Mouse (Mus musculus) cerebellum, postnatal 10 days (tissue): ENCODE data around the gene Retreg3.

Source experiments
- DNase-seq, 2 experiments: peaks; one replicate each; pipeline ENCODE4 v3.0.0; 2021; ENCODE audit warnings: mixed read lengths in 2 of 2

Retreg3 gene

GRCm38 (mm10) chr11:101115564-101115963 is 4.1 kb downstream of the Retreg3 start:
- DNase-seq = no peak

- no peak for DNase-seq
Measured at GRCm38 (mm10) chr11:101112186-101112585, 7.5 kb downstream of the Retreg3 start.

GRCm38 (mm10) chr11:101111178-101111577 is 8.5 kb downstream of the Retreg3 start:
- no peak for DNase-seq

GRCm38 (mm10) chr11:101110708-101111107 is 9.0 kb downstream of the Retreg3 start:
- DNase-seq = no peak

- DNase-seq = no peak
Measured at GRCm38 (mm10) chr11:101109351-101109750, 10.3 kb downstream of the Retreg3 start.

GRCm38 (mm10) chr11:101103011-101103410 is 16.7 kb downstream of the Retreg3 start:
- no peak for DNase-seq

GRCm38 (mm10) chr11:101098231-101098630 is 21.5 kb downstream of the Retreg3 start:
- DNase-seq = no peak

- peak; percentile 96 to 97 for DNase-seq
Measured at GRCm38 (mm10) chr11:101095314-101096024, 24.2 kb downstream of the Retreg3 start, which contains the start of gene Psmc3ip. TSS of gene Psmc3ip (minus strand) at chr11:101095436.

- DNase-seq = no peak
Measured at GRCm38 (mm10) chr11:101094930-101095313, 24.8 kb downstream of the Retreg3 start.

- DNase-seq = no peak
Measured at GRCm38 (mm10) chr11:101089931-101090330, 29.8 kb downstream of the Retreg3 start.

GRCm38 (mm10) chr11:101087682-101088055 is 32.0 kb downstream of the Retreg3 start:
- peak; percentile 54 to 66 for DNase-seq

GRCm38 (mm10) chr11:101086756-101087681 is 32.7 kb downstream of the Retreg3 start, which contains the start of gene Mlx:
TSS of gene Mlx (plus strand) at chr11:101087277.
- DNase-seq = peak; percentile 96 to 97

GRCm38 (mm10) chr11:101086323-101086674 is 33.4 kb downstream of the Retreg3 start:
- peak; percentile 75 to 77 for DNase-seq

GRCm38 (mm10) chr11:101085617-101086322 is 33.9 kb downstream of the Retreg3 start:
- DNase-seq = no peak

GRCm38 (mm10) chr11:101084811-101085210 is 34.9 kb downstream of the Retreg3 start:
- DNase-seq = no peak

GRCm38 (mm10) chr11:101084246-101084645 is 35.4 kb downstream of the Retreg3 start:
- DNase-seq = peak in 1 of 2 experiments; percentile 9

- DNase-seq = peak in 1 of 2 experiments; percentile 58
Measured at GRCm38 (mm10) chr11:101083083-101083697, 36.5 kb downstream of the Retreg3 start.

- peak; percentile 95 for DNase-seq
Measured at GRCm38 (mm10) chr11:101082208-101083082, 37.2 kb downstream of the Retreg3 start, which contains the start of gene Coasy. TSS of gene Coasy (plus strand) at chr11:101082565.

GRCm38 (mm10) chr11:101081659-101082058 is 38.0 kb downstream of the Retreg3 start:
- no peak for DNase-seq

- DNase-seq = no peak
Measured at GRCm38 (mm10) chr11:101080421-101080820, 39.3 kb downstream of the Retreg3 start.

- DNase-seq = peak in 1 of 2 experiments; percentile 30
Measured at GRCm38 (mm10) chr11:101079746-101080145, 39.9 kb downstream of the Retreg3 start.
